Mouse (Mus musculus) hindbrain, embryonic 15.5 days (tissue): Measurements from ENCODE around the gene Trim8. TPM values are rescaled to one million over a fixed set of nuclear protein-coding genes. Genes with fewer than 3 reads are reported as not detected.

Experiments used
- ATAC-seq: fragments of 200-750 bp; cut with Nextera tagmentation; 2 replicates; pipeline ENCODE4 v1.8.0; 2017; ENCODE audit warnings: low read depth, moderate number of reproducible peaks, moderate TSS enrichment; ENCODE audit not compliant: low FRiP score
- H3K27ac ChIP-seq: fragments of 300-500 bp; sonication (generic); replicated peaks from 2 replicates; pipeline ENCODE4 v1.5.1; 2015; ENCODE audit warnings: mild to moderate bottlenecking, inconsistent platforms
- H3K27me3 ChIP-seq: fragments of 300-500 bp; sonication (generic); 2 replicates; pipeline ENCODE4 v1.6.1; 2015; ENCODE audit warnings: control low read depth, inconsistent platforms
- H3K36me3 ChIP-seq: fragments of 300-500 bp; sonication (generic); 2 replicates; pipeline ENCODE4 v1.6.1; 2015; ENCODE audit warnings: control low read depth, inconsistent platforms
- H3K4me1 ChIP-seq: fragments of 300-500 bp; sonication (generic); replicated peaks from 2 replicates; pipeline ENCODE4 v1.6.1; 2015; ENCODE audit warnings: control low read depth, inconsistent platforms
- H3K4me2 ChIP-seq: fragments of 300-500 bp; sonication (generic); 2 replicates; pipeline ENCODE4 v1.6.1; 2015; ENCODE audit warnings: moderate library complexity, mild to moderate bottlenecking, inconsistent platforms
- H3K4me3 ChIP-seq: fragments of 300-500 bp; sonication (generic); 2 replicates; pipeline ENCODE4 v1.5.1; 2015; ENCODE audit warnings: mild to moderate bottlenecking, inconsistent platforms
- H3K9ac ChIP-seq: fragments of 300-500 bp; sonication (generic); 2 replicates; pipeline ENCODE4 v1.6.1; 2015; ENCODE audit warnings: inconsistent platforms
- H3K9me3 ChIP-seq: fragments of 300-500 bp; sonication (generic); 2 replicates; pipeline ENCODE4 v1.6.1; 2016; ENCODE audit warnings: control low read depth, inconsistent platforms
- WGBS: fragments of 180-500 bp; shearing (Covaris S2); methylation state at CpG from one replicate; pipeline ENCODE4 v1.1.7; 2015; 5-methylcytosine and 5-hydroxymethylcytosine counted together
- polyA plus RNA-seq: library from polyadenylated mRNA; unstranded; fragments of >200 nt; fragmentation: Nextera tagmentation; extraction: Ambion mirVana; gene quantifications from 2 replicates; pipeline ENCODE4 v1.2.1, GENCODE M21; 2015

The Trim8 gene
- polyA plus RNA-seq, result 27.8 and 31.9 TPM in 2 replicates

DNA sequence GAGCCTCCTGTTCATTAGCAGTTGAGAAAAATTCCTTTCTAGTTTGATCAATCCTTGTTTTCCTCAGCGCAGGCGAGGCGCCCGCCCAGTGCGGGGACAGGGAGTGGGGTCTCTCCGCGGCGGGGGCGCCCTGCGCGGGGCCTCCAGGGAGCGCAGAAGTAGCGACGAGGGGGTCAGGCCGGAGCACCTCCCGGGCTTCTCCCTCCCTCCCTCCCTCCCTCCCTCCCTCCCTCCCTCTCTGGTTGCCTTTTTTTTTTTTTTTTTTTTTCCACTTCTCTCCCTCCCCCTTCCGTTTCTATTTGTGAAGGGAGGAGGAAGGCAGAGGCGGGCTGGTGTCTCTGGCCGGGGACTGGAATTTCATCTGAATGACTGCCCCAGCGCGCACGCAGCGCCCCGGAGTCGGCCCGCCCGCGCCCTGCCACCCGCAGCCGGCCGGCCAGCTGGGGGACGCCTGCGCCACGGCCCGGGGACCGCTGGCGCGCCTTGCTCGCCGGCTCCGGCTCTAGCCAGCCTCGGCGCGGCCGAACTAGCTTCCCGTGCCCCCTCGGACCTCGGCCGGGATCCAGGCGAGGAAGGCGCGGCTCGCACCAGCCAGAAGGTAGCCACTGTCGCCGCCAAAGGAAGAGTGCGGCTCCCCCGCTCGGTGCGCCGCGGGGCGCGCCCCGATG is at the start of gene Trim8:
Gene Trim8 (plus strand): TSS at position 302 of the 668 bp plus-strand sequence.
- Histone ChIP-seq H3K36me3 (0 out of 2 replicates have a peak, but pooled peaks cover 5% of the 10 kb centered on the region), H3K4me2 (peak within 1 kb of the TSS; percentile 90), H3K9me3 (no peaks in the 10 kb centered on the region), H3K27me3 (no peaks in the 10 kb centered on the region), H3K4me1 (peaks cover 31% of the 10 kb centered on the region), H3K4me3 (peak within 1 kb of the TSS; percentile 88), H3K9ac (peak within 1 kb of the TSS; percentile 98), H3K27ac (peak within 1 kb of the TSS; percentile 100)
- ATAC-seq, result peak; percentile 36
- WGBS, result under 1% methylated on average over 55 of the region's 64 CpGs

- Histone ChIP-seq H3K4me3 (no peak overlapping the region), H3K36me3 (no peaks in the 10 kb centered on the region), H3K9me3 (no peaks in the 10 kb centered on the region), H3K4me1 (peaks cover 49% of the 10 kb centered on the region), H3K27me3 (no peaks in the 10 kb centered on the region), H3K9ac (no peak overlapping the region), H3K4me2 (no peak overlapping the region), H3K27ac (peak overlapping the region; percentile 55)
- WGBS, result 25% methylated on average over 10 of the region's 10 CpGs
- peak; percentile 13 for ATAC-seq
These were observed 49.3 kb upstream of the Trim8 start for GRCm38 (mm10) chr19:46452052-46452827.

DNA sequence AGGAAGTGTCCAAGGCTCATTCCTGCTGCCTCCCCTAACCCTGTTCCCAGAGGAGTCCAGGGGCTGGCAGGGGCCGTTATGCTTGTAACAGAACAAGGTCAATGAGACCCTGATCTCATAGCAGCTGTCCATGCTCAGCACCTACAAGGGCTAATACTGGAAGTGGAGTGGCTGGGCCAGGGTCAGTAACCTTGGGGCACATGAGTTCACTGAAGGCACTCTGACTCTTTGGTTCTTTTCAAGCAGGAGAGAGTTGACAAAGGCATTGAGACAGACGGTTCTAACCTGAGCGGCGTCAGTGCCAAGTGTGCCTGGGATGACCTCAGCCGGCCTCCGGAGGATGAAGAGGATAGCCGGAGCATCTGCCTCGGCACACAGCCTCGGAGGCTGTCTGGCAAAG is 48.6 kb upstream of the Trim8 start:
- Histone ChIP-seq H3K27ac (peak overlapping the region; percentile 27; the same call in 1 of the 2 replicates), H3K4me1 (peaks cover 43% of the 10 kb centered on the region), H3K36me3 (no peaks in the 10 kb centered on the region), H3K27me3 (no peaks in the 10 kb centered on the region), H3K4me2 (no peak overlapping the region), H3K9ac (no peak overlapping the region), H3K4me3 (no peak overlapping the region), H3K9me3 (no peaks in the 10 kb centered on the region)
- 0 out of 2 replicates have a peak, but pooled peaks have one; percentile 12 for ATAC-seq
- 82% methylated on average over 9 of the region's 9 CpGs for WGBS

DNA sequence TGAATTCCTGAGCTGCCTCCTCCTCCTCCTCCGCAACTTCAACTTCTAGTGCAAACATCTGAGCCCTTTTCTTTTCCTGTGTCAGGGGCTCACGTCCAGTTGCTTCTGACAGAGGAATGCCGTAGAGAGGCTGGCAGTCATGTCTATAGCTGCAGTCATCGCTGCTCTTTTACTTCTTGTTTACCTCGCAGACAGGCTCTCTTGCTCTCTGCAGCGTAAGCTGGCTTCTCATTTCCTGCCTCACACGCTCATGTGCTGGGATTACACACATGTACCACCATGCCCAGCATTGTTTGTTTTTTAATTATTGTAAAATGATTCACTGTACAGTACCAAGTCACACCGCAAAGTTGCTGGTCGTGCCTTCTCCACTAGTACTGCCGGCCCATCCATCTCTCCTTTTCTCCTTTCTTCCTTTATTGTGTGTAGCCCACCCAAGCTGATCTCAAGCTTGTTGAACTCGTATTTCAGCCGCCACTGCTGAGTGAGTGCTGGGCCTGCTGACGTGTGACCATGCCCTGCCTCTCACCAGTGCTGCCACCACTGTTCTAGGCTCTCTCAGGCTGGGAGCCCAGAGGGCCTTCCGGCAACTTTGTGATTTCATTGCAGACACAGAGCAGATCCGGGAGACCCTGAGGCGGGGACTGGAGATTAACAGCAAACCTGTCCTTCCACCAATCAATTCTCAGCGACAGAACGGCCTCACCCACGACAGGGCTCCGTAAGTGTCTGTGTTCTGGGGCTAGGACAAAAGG is 47.2 kb upstream of the Trim8 start:
- Histone ChIP-seq H3K36me3 (no peaks in the 10 kb centered on the region), H3K4me3 (no peak overlapping the region), H3K9me3 (no peaks in the 10 kb centered on the region), H3K9ac (no peak overlapping the region; the same call in 1 of the 2 replicates), H3K27ac (peak overlapping the region; percentile 62), H3K4me2 (no peak overlapping the region), H3K4me1 (peaks cover 30% of the 10 kb centered on the region), H3K27me3 (no peaks in the 10 kb centered on the region)
- ATAC-seq, result no peak
- WGBS, result 65% methylated on average over 20 of the region's 20 CpGs

DNA sequence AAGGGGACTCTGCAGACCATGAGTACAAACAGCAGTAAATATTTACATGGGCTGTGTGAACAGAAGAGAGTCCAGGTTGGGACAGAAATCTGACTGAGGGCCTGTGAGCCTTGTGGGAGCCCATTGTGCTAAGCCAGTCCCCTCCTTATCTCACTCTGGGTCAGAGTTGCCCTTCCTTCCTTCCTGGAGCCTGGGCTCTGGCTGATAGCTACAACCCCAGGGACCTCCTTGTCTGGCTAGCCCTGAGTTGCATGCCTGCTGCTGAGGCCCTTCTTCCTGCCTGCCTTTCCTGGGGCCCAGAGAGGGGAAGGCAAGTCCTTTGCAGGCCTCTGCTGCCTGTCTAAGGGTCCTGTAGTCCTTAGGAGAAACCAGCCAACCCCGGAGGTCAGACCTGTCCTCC is 46.5 kb upstream of the Trim8 start:
- Histone ChIP-seq H3K4me2 (no peak overlapping the region), H3K4me1 (peaks cover 29% of the 10 kb centered on the region), H3K9ac (no peak overlapping the region; the same call in 1 of the 2 replicates), H3K27me3 (no peaks in the 10 kb centered on the region), H3K27ac (peak overlapping the region; percentile 62; the same call in 1 of the 2 replicates), H3K4me3 (no peak overlapping the region), H3K36me3 (no peaks in the 10 kb centered on the region), H3K9me3 (no peaks in the 10 kb centered on the region)
- 78% methylated on average over 1 of the region's 1 CpGs for WGBS
- no peak for ATAC-seq

- H3K36me3 ChIP-seq, result no peaks in the 10 kb centered on the region
- no peak overlapping the region for H3K4me2 ChIP-seq
- 92% methylated on average over 8 of the region's 8 CpGs for WGBS
- H3K27me3 ChIP-seq, result no peaks in the 10 kb centered on the region
- H3K27ac ChIP-seq, result peak overlapping the region; percentile 62
- no peak overlapping the region for H3K9ac ChIP-seq
- H3K4me3 ChIP-seq, result no peak overlapping the region
- no peaks in the 10 kb centered on the region for H3K9me3 ChIP-seq
- peaks cover 29% of the 10 kb centered on the region for H3K4me1 ChIP-seq
- no peak for ATAC-seq
These were observed 45.9 kb upstream of the Trim8 start for GRCm38 (mm10) chr19:46455556-46455955.

- ATAC-seq, result no peak
- H3K4me3 ChIP-seq, result no peak overlapping the region
- H3K9ac ChIP-seq, result no peak overlapping the region
- H3K27ac ChIP-seq, result peak overlapping the region; percentile 62
- no peaks in the 10 kb centered on the region for H3K9me3 ChIP-seq
- H3K4me1 ChIP-seq, result peaks cover 29% of the 10 kb centered on the region
- no peaks in the 10 kb centered on the region for H3K27me3 ChIP-seq
- H3K4me2 ChIP-seq, result no peak overlapping the region
- 85% methylated on average over 5 of the region's 5 CpGs for WGBS
- no peaks in the 10 kb centered on the region for H3K36me3 ChIP-seq
These were observed 45.3 kb upstream of the Trim8 start for GRCm38 (mm10) chr19:46456018-46456735.

DNA sequence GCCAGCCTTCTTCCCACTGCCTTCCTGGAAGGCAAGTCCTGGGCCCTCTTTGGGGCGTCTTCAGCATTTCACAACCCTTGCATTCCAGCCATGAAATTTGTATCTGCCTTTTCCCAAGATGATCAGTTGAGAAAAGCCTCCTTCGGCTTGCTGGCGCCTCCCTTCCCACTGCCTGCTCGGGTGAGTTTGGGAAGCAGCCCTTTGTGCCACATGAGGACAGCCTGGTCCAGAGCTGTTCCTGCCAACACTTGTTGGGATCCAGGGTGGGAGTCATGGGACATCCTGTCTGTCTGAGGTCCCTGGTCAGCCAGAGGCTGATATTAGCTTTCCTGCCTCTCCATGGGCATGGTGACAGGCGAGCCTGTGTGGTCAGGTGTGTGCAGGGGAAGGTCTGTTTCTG is 43.7 kb upstream of the Trim8 start:
- ATAC-seq, result no peak
- H3K27ac ChIP-seq, result no peak overlapping the region
- H3K9me3 ChIP-seq, result no peaks in the 10 kb centered on the region
- H3K4me3 ChIP-seq, result no peak overlapping the region
- no peak overlapping the region for H3K9ac ChIP-seq
- H3K4me2 ChIP-seq, result no peak overlapping the region
- H3K36me3 ChIP-seq, result no peaks in the 10 kb centered on the region
- no peaks in the 10 kb centered on the region for H3K27me3 ChIP-seq
- H3K4me1 ChIP-seq, result peaks cover 15% of the 10 kb centered on the region
- 86% methylated on average over 5 of the region's 5 CpGs for WGBS

DNA sequence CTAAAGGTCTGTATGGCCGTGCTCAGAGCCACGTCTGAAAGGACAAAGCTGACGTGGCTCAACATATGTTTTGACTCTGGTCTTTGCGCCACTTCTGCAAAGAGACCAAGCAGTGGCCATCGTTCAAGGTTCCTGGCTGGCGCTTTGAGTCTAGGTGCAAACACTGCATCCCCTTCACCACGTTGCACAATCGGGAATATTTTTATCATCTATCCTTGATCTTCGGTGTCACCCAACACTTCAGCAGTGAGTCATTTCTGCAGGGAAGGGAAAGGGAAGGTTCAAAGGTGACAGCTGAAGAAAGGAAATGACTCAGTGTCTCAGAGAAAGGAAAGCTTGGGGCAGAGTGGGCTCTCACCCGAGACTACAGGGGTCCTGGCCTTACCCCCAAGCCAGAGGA is 42.2 kb upstream of the Trim8 start:
- no peak for ATAC-seq
- H3K36me3 ChIP-seq, result peaks cover 5% of the 10 kb centered on the region; the same call in 1 of the 2 replicates
- H3K4me1 ChIP-seq, result peaks cover 11% of the 10 kb centered on the region; the same call in 1 of the 2 replicates
- no peak overlapping the region for H3K9ac ChIP-seq
- H3K27me3 ChIP-seq, result no peaks in the 10 kb centered on the region
- H3K4me2 ChIP-seq, result no peak overlapping the region
- 83% methylated on average over 10 of the region's 10 CpGs for WGBS
- H3K9me3 ChIP-seq, result no peaks in the 10 kb centered on the region
- H3K27ac ChIP-seq, result no peak overlapping the region
- H3K4me3 ChIP-seq, result no peak overlapping the region

DNA sequence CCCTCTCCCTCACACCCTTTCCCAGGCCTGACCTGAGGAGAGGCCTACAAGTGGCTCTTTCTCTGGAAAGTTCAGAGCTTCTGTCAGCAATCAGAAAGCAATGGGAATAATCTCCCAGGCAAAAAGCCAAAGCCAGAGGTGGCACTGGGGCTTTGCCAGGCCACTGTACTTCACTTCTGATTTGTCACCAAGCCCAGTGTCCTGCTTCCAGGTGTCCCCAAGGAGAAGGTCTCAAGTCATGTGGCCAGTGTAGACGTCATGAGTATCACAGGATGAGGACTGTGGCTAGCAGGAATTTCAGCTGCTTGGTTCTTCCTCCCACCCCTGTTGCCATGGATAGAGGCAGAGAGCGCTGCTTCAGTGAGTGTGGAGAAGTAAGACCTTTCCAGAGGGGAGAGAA is 41.6 kb upstream of the Trim8 start:
- H3K36me3 ChIP-seq, result peaks cover 5% of the 10 kb centered on the region; the same call in 1 of the 2 replicates
- H3K27ac ChIP-seq, result no peak overlapping the region
- WGBS, result 85% methylated on average over 2 of the region's 2 CpGs
- H3K4me1 ChIP-seq, result peaks cover 11% of the 10 kb centered on the region; the same call in 1 of the 2 replicates
- H3K4me2 ChIP-seq, result no peak overlapping the region
- H3K27me3 ChIP-seq, result no peaks in the 10 kb centered on the region
- no peak overlapping the region for H3K4me3 ChIP-seq
- H3K9ac ChIP-seq, result no peak overlapping the region
- H3K9me3 ChIP-seq, result no peaks in the 10 kb centered on the region
- no peak for ATAC-seq

GRCm38 (mm10) chr19:46462574-46462973 is 38.9 kb upstream of the Trim8 start:
- ATAC-seq, result no peak
- Histone ChIP-seq H3K4me1 (no peaks in the 10 kb centered on the region), H3K9ac (no peak overlapping the region), H3K36me3 (peaks cover 5% of the 10 kb centered on the region; the same call in 1 of the 2 replicates), H3K27ac (no peak overlapping the region), H3K27me3 (no peaks in the 10 kb centered on the region), H3K4me2 (no peak overlapping the region), H3K9me3 (no peaks in the 10 kb centered on the region), H3K4me3 (no peak overlapping the region)
- WGBS, result 95% methylated on average over 3 of the region's 3 CpGs
